Mouse (Mus musculus) heart, embryonic 15.5 days (tissue): ENCODE data around the gene Ubfd1. TPM values are rescaled to one million over a fixed set of nuclear protein-coding genes. Genes with fewer than 3 reads are reported as not detected.
A peak's percentile ranks its signal among the peaks of the same experiment; 100 is the strongest.

Experiments used
- ATAC-seq: fragments of 200-750 bp; cut with Nextera tagmentation; replicated peaks from 2 replicates; pipeline ENCODE4 v1.8.0; 2017; ENCODE audit warnings: low read depth, moderate TSS enrichment; ENCODE audit not compliant: insufficient number of reproducible peaks, insufficient read depth, low FRiP score
- H3K27ac ChIP-seq: fragments of 300-500 bp; sonication (generic); 2 replicates; pipeline ENCODE4 v1.5.1; 2015; ENCODE audit warnings: mild to moderate bottlenecking, inconsistent platforms
- H3K27me3 ChIP-seq: fragments of 300-500 bp; sonication (generic); 2 replicates; pipeline ENCODE4 v1.6.1; 2015; ENCODE audit warnings: inconsistent platforms
- H3K36me3 ChIP-seq: fragments of 300-500 bp; sonication (generic); 2 replicates; pipeline ENCODE4 v1.6.1; 2015; ENCODE audit warnings: mild to moderate bottlenecking, inconsistent platforms
- H3K4me1 ChIP-seq: fragments of 300-500 bp; sonication (generic); replicated peaks from 2 replicates; pipeline ENCODE4 v1.6.1; 2015; ENCODE audit warnings: inconsistent platforms
- H3K4me2 ChIP-seq: fragments of 300-500 bp; sonication (generic); 2 replicates; pipeline ENCODE4 v1.6.1; 2015; ENCODE audit warnings: inconsistent platforms, mild to moderate bottlenecking, moderate library complexity
- H3K4me3 ChIP-seq: fragments of 300-500 bp; sonication (generic); 2 replicates; pipeline ENCODE4 v1.5.1; 2015; ENCODE audit warnings: mild to moderate bottlenecking, inconsistent platforms
- H3K9ac ChIP-seq: fragments of 300-500 bp; sonication (generic); 2 replicates; pipeline ENCODE4 v1.6.1; 2015; ENCODE audit warnings: mild to moderate bottlenecking, inconsistent platforms
- H3K9me3 ChIP-seq: fragments of 300-500 bp; sonication (generic); replicated peaks from 2 replicates; pipeline ENCODE4 v1.6.1; 2016; ENCODE audit warnings: inconsistent platforms
- WGBS: fragments of 180-500 bp; shearing (Covaris S2); methylation state at CpG from one replicate; pipeline ENCODE4 v1.1.7; 2015; ENCODE audit warnings: mixed read lengths; 5-methylcytosine and 5-hydroxymethylcytosine counted together
- polyA plus RNA-seq: library from polyadenylated mRNA; unstranded; fragments of >200 nt; fragmentation: Nextera tagmentation; extraction: Ambion mirVana; gene quantifications from 2 replicates; pipeline ENCODE4 v1.2.1, GENCODE M21; 2015

Ubfd1 gene
- 40.2 and 48.9 TPM in 2 replicates for polyA plus RNA-seq

GRCm38 (mm10) chr7:122066945-122067516, at the start of gene Ubfd1, which contains the start of gene Ears2:
Gene Ubfd1 (plus strand): TSS chr7:122067175.
Gene Ears2 (minus strand): TSS chr7:122067263.
- Histone ChIP-seq H3K27me3 (no peaks in the 10 kb centered on the region), H3K9ac (peak within 1 kb of the TSS; percentile 86), H3K27ac (peak within 1 kb of the TSS; percentile 94), H3K4me2 (peak within 1 kb of the TSS; percentile 67), H3K36me3 (peaks cover 33% of the 10 kb centered on the region), H3K4me1 (peaks cover 31% of the 10 kb centered on the region), H3K4me3 (peak within 1 kb of the TSS; percentile 86), H3K9me3 (no peaks in the 10 kb centered on the region)
- ATAC-seq, result peak; percentile 99
- under 1% methylated on average over 60 of the region's 60 CpGs for WGBS

GRCm38 (mm10) chr7:122018247-122018646, 48.7 kb upstream of the Ubfd1 start:
- no peaks in the 10 kb centered on the region for H3K9me3 ChIP-seq
- no peaks in the 10 kb centered on the region for H3K27me3 ChIP-seq
- H3K4me3 ChIP-seq, result peak overlapping the region; percentile 68; the same call in 1 of the 2 replicates
- H3K9ac ChIP-seq, result no peak overlapping the region
- WGBS, result 50% methylated on average over 3 of the region's 3 CpGs
- ATAC-seq, result no peak
- peak overlapping the region; percentile 78 for H3K4me2 ChIP-seq
- peak overlapping the region; percentile 32; the same call in 1 of the 2 replicates for H3K27ac ChIP-seq
- no peaks in the 10 kb centered on the region for H3K36me3 ChIP-seq
- peaks cover 58% of the 10 kb centered on the region for H3K4me1 ChIP-seq

GRCm38 (mm10) chr7:122018978-122019377, 48.0 kb upstream of the Ubfd1 start:
- 83% methylated on average over 7 of the region's 7 CpGs for WGBS
- Histone ChIP-seq H3K36me3 (no peaks in the 10 kb centered on the region), H3K4me1 (peaks cover 56% of the 10 kb centered on the region), H3K4me2 (peak overlapping the region; percentile 78), H3K4me3 (peak overlapping the region; percentile 68), H3K9ac (no peak overlapping the region), H3K9me3 (no peaks in the 10 kb centered on the region), H3K27ac (0 out of 2 replicates have a peak overlapping the region, but pooled peaks have one; percentile 32), H3K27me3 (no peaks in the 10 kb centered on the region)
- ATAC-seq, result no peak

GRCm38 (mm10) chr7:122020273-122020666, 46.7 kb upstream of the Ubfd1 start:
- Histone ChIP-seq H3K9me3 (no peaks in the 10 kb centered on the region), H3K4me3 (peak overlapping the region; percentile 68), H3K27me3 (no peaks in the 10 kb centered on the region), H3K36me3 (no peaks in the 10 kb centered on the region), H3K9ac (peak overlapping the region; percentile 63), H3K4me1 (peaks cover 44% of the 10 kb centered on the region), H3K27ac (peak overlapping the region; percentile 89), H3K4me2 (peak overlapping the region; percentile 78)
- no peak; the same call in 1 of the 2 replicates for ATAC-seq
- WGBS, result 1% methylated on average over 6 of the region's 6 CpGs

GRCm38 (mm10) chr7:122020667-122021354, 46.2 kb upstream of the Ubfd1 start, which contains the start of gene Gga2:
Gene Gga2 (minus strand): TSS chr7:122021222.
- peak within 1 kb of the TSS; percentile 78 for H3K4me2 ChIP-seq
- ATAC-seq, result peak; percentile 87
- H3K4me3 ChIP-seq, result peak within 1 kb of the TSS; percentile 68
- H3K9ac ChIP-seq, result peak within 1 kb of the TSS; percentile 63
- no peaks in the 10 kb centered on the region for H3K9me3 ChIP-seq
- H3K27ac ChIP-seq, result peak within 1 kb of the TSS; percentile 89
- no peaks in the 10 kb centered on the region for H3K27me3 ChIP-seq
- H3K4me1 ChIP-seq, result peaks cover 38% of the 10 kb centered on the region
- no peaks in the 10 kb centered on the region for H3K36me3 ChIP-seq
- under 1% methylated on average over 49 of the region's 50 CpGs for WGBS

GRCm38 (mm10) chr7:122022131-122022530, 44.8 kb upstream of the Ubfd1 start:
- no peaks in the 10 kb centered on the region for H3K27me3 ChIP-seq
- no peaks in the 10 kb centered on the region for H3K36me3 ChIP-seq
- no peak overlapping the region for H3K27ac ChIP-seq
- no peak overlapping the region for H3K4me2 ChIP-seq
- no peak overlapping the region for H3K4me3 ChIP-seq
- no peaks in the 10 kb centered on the region for H3K9me3 ChIP-seq
- H3K4me1 ChIP-seq, result peaks cover 29% of the 10 kb centered on the region
- H3K9ac ChIP-seq, result no peak overlapping the region
- 97% methylated on average over 2 of the region's 2 CpGs for WGBS
- no peak for ATAC-seq

- Histone ChIP-seq H3K9ac (no peak overlapping the region), H3K4me3 (no peak overlapping the region), H3K36me3 (peaks cover 12% of the 10 kb centered on the region), H3K4me1 (no peaks in the 10 kb centered on the region), H3K4me2 (no peak overlapping the region), H3K9me3 (no peaks in the 10 kb centered on the region), H3K27me3 (no peaks in the 10 kb centered on the region), H3K27ac (no peak overlapping the region)
- no peak for ATAC-seq
- WGBS, result 49% methylated on average over 3 of the region's 3 CpGs
These were observed 33.6 kb upstream of the Ubfd1 start for GRCm38 (mm10) chr7:122033371-122033770.

- H3K27me3 ChIP-seq, result no peaks in the 10 kb centered on the region
- ATAC-seq, result no peak
- no peaks in the 10 kb centered on the region for H3K9me3 ChIP-seq
- no peaks in the 10 kb centered on the region for H3K4me1 ChIP-seq
- H3K4me3 ChIP-seq, result no peak overlapping the region
- no peak overlapping the region for H3K9ac ChIP-seq
- no peak overlapping the region for H3K27ac ChIP-seq
- H3K36me3 ChIP-seq, result peaks cover 20% of the 10 kb centered on the region
- H3K4me2 ChIP-seq, result no peak overlapping the region
- 22% methylated on average over 2 of the region's 2 CpGs for WGBS
These were observed 32.6 kb upstream of the Ubfd1 start for GRCm38 (mm10) chr7:122034348-122034747.

- Histone ChIP-seq H3K9me3 (no peaks in the 10 kb centered on the region), H3K27ac (peak overlapping the region; percentile 98), H3K4me2 (peak overlapping the region; percentile 58), H3K9ac (no peak overlapping the region), H3K27me3 (no peaks in the 10 kb centered on the region), H3K36me3 (peaks cover 27% of the 10 kb centered on the region), H3K4me1 (peaks cover 54% of the 10 kb centered on the region), H3K4me3 (peak overlapping the region; percentile 12; the same call in 1 of the 2 replicates)
- WGBS, result 69% methylated on average over 8 of the region's 8 CpGs
- ATAC-seq, result no peak
These were observed 22.9 kb upstream of the Ubfd1 start for GRCm38 (mm10) chr7:122044106-122044505.

GRCm38 (mm10) chr7:122045181-122045634, 21.8 kb upstream of the Ubfd1 start:
- Histone ChIP-seq H3K4me3 (peak overlapping the region; percentile 36; the same call in 1 of the 2 replicates), H3K9ac (no peak overlapping the region), H3K27me3 (no peaks in the 10 kb centered on the region), H3K4me1 (peaks cover 55% of the 10 kb centered on the region), H3K9me3 (no peaks in the 10 kb centered on the region), H3K27ac (peak overlapping the region; percentile 98), H3K4me2 (peak overlapping the region; percentile 58), H3K36me3 (peaks cover 16% of the 10 kb centered on the region)
- 33% methylated on average over 4 of the region's 4 CpGs for WGBS
- ATAC-seq, result peak; percentile 88

- H3K9me3 ChIP-seq, result no peaks in the 10 kb centered on the region
- ATAC-seq, result no peak
- peak overlapping the region; percentile 98 for H3K27ac ChIP-seq
- H3K4me1 ChIP-seq, result peaks cover 55% of the 10 kb centered on the region
- peak overlapping the region; percentile 58 for H3K4me2 ChIP-seq
- 24% methylated on average over 1 of the region's 1 CpGs for WGBS
- peak overlapping the region; percentile 48 for H3K9ac ChIP-seq
- H3K27me3 ChIP-seq, result no peaks in the 10 kb centered on the region
- H3K4me3 ChIP-seq, result peak overlapping the region; percentile 36
- H3K36me3 ChIP-seq, result peaks cover 11% of the 10 kb centered on the region; the same call in 1 of the 2 replicates
These were observed 21.3 kb upstream of the Ubfd1 start for GRCm38 (mm10) chr7:122045711-122046110.
